Mouse (Mus musculus): ENCODE results near the gene Pelo.
A peak's percentile ranks its signal among the peaks of the same experiment; 100 is the strongest.

The Pelo gene

DNA sequence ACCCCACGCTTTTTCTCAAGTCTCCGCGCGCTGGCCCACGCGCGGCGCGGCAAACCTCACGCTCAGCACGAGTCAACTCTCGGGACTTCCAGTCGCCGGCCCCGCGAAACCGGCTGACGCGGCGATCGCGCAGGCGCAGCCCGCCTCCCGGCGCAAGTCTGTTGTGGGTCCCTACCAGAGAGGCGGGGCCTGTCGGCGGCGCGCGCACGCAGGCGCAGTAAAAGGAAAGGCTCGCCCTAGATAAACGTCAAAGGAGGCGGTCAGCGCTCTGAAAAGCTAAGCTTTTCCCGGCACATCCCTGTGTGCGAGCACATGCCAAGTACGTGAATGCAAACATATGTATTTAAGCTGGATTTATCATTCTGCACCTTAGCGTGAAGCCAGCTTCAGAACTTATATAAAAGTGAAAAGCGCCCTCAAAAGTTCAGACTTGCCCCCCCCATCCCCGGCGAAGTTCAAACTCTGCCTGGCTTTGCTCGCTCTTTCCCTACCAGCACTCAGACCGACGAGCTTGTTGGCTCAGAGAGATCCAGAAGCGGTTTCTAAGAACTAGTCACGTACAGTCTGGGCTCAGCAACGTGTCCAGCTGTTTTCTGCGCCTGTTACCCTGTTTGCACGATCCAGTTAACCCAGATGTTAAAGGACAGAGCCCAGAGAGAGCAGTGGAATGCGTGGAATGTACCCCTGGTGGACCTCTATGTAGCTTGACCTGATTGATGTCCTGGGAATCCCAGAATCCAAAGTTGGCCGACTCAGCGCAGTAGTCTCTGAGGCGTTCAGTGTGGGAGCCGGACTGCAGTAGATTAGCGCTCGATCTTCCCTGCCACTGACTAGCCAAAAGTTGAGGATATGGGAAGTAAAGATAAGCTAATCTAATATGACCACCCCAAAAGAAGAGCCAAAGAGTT lies at the start of gene Pelo:
Pelo (minus strand) TSS at position 118 of the 908 bp plus-strand sequence.
- peak; percentile 92 for DNase-seq (ENCODE audit: low read depth, low spot score)

- DNase-seq (ENCODE audit: low read depth, low spot score): no peak
These were observed 48.5 kb upstream of the Pelo start for GRCm38 (mm10) chr13:115138513-115138912.

- no peak for DNase-seq (ENCODE audit: low read depth, low spot score)
These were observed 46.8 kb upstream of the Pelo start for GRCm38 (mm10) chr13:115136761-115137160.

DNA sequence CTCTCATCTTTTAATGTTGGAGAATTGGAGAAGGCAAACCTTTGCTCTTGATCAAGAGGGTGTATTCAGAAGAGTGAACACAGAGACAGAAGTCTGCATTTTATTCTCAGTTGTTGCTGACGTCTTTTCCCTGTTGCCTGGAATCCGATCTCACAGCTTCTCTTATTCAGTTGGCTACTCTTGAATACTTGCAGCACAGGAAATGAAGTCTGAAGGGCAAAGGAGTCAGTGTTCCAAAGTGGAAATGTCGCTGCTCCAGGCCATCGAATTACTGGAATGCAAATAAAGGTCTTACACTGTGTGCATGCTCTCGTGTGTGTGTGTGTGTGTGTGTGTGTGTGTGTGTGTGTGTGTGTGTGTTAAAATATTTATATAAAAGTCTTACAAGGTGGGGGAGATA lies 42.4 kb upstream of the Pelo start:
- DNase-seq (ENCODE audit: low read depth, low spot score): peak; percentile 17

- no peak for DNase-seq (ENCODE audit: low read depth, low spot score)
These were observed 41.4 kb upstream of the Pelo start for GRCm38 (mm10) chr13:115131381-115131780.

GRCm38 (mm10) chr13:115130035-115130434 lies 40.0 kb upstream of the Pelo start:
- no peak for DNase-seq (ENCODE audit: low read depth, low spot score)

DNA sequence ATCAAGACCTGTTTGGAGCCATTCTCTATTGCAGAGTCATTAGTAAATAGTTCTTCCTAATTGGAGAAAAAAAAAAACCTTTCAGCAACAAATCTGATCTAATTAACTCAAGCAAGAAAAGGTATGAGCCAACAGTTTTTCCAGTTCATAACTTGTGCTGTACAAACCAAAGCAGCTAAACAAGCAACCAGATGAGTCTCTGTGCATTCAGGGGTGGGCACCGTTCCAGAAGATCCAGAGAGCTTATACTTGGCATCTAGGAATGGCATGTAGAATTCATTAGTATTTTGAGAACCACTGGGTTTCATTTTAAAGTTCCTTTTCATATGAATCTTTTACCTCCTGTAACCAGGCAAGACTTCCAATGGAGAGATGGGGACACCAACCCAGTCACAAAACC lies 37.8 kb upstream of the Pelo start:
- no peak for DNase-seq (ENCODE audit: low read depth, low spot score)

DNA sequence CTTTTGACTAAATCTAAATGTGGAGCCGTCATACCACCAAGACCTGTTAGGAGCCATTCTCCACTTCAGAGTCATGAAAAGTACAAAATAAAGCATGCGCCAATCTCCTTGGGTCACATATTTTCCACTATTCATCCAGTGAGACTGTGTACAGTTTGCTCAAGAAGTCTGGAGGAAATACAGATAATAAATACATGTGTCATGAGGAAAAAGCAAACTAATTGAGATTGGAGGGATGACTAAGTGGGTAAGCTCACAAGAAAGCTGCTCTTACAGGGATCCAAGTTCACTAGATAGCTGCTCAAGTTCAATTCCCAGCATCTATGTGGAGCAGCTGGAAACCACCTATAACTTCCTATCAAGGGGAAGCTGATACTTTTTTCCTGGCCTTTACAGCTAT lies 36.5 kb upstream of the Pelo start:
- DNase-seq (ENCODE audit: low read depth, low spot score): no peak

- DNase-seq (ENCODE audit: low read depth, low spot score): no peak
These were observed 35.1 kb upstream of the Pelo start for GRCm38 (mm10) chr13:115125130-115125529.

DNA sequence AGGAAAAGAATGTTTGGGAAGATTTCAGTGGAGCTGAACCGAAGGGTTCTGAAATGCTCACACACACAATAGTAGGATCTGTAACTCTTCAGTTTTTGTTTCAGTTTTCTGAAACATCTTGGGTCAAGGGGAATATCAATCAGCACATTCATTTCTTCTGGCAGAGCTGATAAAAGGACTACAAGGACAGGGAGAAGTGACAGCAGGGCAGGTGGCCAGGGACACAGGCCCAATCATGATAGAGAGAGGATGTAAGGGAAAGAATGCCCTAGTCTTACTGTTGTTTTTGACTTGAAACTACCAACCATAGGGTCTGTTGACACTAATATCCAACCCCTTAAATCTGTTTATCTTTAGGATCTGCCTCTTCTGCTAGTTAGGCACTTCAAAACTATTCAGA lies 34.5 kb upstream of the Pelo start:
- no peak for DNase-seq (ENCODE audit: low read depth, low spot score)

GRCm38 (mm10) chr13:115118756-115119155 lies 28.8 kb upstream of the Pelo start:
- DNase-seq (ENCODE audit: low read depth, low spot score): peak; percentile 40

DNA sequence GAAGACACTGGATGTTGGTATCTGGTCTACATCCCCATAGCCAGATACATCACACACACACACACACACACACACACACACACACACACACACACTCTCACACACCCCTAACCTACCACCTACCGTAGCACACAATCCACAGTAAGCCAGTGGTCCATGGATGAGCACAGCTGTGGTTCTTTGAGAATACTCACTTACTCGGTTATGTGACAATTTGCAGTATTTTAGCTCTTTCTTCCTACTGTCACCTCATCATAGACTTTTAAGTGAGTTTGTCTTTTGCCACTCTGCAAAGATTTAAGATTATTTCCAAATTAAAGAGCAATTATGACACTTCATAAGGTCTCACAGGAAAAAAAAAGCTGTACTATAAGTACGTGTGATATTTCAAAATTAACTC lies 28.2 kb upstream of the Pelo start:
- no peak for DNase-seq (ENCODE audit: low read depth, low spot score)

DNA sequence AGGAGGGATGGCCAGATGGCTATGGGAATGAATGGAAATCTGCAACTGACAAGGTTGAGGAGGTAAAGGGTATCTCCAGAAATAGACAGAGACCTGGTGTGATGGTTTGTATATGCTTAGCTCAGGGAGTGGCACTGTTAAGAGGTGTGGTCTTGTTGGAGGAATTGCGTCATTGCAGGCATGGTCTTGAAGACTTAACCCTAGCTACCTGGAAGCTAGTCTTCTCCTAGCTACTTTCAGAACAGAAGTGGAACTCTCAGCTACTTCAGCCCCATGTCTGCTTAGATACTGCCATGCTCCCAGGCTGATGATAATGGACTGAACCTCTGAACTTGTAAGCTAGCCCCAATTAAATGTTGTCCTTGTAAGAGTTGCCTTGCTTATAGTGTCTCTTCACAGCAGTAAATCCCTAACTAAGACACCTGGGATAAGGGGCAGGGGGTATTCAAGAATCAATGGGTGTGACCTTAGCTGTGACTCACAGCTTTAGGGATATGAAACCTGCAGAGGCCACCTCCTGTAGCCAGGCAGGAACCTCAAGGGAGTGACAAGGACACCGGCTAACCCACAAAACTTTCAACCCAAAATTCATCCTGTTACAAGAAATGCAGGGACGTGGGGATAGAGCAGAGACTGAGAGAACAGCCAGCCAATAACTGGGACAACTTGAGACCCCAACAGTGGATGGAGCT lies 27.1 kb upstream of the Pelo start:
- no peak for DNase-seq (ENCODE audit: low read depth, low spot score)

DNA sequence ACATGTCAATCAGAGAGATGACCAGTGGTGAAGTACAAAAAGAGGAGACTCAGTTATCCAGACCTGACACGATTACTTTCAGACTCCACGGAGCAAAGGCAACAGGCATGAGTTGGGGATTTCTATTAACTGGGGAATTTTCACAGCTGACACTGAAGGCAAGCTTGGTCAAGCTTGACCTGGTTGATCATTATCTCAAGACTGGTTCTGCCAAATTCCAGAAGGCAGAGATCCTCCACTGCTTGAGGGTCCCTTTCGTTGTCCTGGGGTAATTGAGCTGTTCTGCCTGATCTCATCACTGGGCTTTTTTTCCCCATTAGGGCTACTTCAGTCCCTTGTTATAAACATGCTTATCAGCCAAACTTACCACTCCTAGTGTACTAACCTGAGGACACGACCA lies 19.6 kb upstream of the Pelo start:
- no peak for DNase-seq (ENCODE audit: low read depth, low spot score)

DNA sequence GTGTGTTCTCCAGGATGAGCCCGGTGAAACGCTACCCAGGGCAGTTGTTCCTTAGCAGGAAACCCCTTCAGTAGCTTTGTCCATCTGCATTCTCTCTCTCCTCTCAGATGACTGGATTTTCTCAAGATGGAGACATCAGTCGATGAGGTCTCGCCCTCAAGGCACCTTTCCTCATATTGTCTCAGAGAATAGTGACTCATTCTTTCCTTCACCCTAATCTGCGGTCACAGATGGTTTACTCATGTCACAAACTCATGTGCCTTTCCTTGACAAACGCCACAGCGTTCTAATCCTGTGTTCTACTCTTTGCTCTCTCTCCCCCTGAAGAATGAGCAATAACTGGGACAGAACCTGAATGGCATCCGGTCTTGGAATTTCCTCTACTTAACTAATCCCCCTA lies 17.4 kb upstream of the Pelo start:
- DNase-seq (ENCODE audit: low read depth, low spot score): no peak

GRCm38 (mm10) chr13:115106183-115106582 lies 16.2 kb upstream of the Pelo start:
- no peak for DNase-seq (ENCODE audit: low read depth, low spot score)

DNA sequence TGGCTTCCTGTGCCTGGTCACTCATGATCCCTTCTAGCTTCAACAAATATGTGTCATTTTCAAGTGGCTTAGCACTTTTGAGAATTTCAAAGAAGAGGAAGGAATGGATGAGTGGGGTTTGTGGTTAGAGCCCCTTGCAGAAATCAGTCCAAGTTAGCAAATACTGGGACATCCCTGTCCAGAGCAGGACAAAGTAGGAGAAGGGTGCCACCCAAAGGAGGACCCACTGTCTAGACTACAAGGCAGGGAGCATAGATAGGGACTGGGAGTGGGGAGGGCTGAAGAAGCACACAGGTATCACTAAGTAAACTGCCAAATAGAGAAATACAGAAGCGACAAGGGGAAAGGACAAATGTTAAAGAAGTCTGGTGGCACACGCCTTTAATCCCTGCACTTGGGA lies 12.8 kb upstream of the Pelo start:
- DNase-seq (ENCODE audit: low read depth, low spot score): no peak

DNA sequence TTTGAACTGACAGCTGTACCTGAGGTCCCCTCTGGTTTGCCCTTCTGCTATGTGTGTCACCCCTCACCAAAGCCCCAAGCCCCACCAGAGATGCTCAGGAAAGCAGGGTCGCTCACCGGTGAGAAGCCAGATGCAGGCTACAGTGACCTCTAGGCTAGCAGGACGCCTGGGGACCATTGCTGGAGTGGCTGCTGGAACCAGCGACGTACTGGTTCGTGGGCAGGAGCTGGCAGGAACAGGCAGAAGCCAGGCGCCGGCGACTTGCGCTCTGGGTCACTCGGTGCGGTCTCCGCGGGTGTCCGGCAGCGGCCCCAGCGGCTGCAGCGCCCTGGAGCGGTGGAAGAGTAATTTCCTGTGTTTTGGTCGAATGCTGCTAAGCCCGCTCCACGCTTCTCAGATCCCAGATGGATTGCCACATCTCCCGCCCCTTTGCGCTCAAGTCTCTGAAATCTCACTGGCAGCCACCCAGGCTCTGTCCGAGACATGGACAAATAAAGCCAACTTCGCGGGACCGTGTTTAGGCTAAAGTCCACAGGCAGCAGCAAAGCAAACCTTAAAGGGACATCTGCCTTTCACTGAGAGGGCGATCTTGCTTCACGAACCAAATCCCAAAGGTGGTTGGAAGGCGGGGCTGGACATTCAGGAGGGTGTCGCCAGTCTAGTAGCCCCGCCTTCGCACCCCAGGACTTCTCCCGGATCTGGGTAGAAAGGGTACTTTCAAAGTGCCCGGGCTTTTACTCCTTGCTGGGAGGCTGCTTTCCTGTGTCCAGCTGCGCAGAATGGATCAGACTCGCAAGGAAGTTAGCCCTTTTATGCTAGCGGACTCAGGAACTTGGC lies 11.6 kb upstream of the Pelo start, which contains the start of the genes Gm49395 and Itga1:
Gm49395 (minus strand) TSS at position 567 of the 837 bp plus-strand sequence.
Itga1 (minus strand) TSS at position 610 of the 837 bp plus-strand sequence.
- DNase-seq (ENCODE audit: low read depth, low spot score): peak; percentile 63

GRCm38 (mm10) chr13:115100381-115101177 lies 10.6 kb upstream of the Pelo start:
- DNase-seq (ENCODE audit: low read depth, low spot score): peak; percentile 52

- DNase-seq (ENCODE audit: low read depth, low spot score): no peak
These were observed 9.4 kb upstream of the Pelo start for GRCm38 (mm10) chr13:115099381-115099780.

- DNase-seq (ENCODE audit: low read depth, low spot score): no peak
These were observed 8.2 kb upstream of the Pelo start for GRCm38 (mm10) chr13:115098227-115098626.
